Mouse (Mus musculus) midbrain, embryonic 11.5 days (tissue): Measurements from ENCODE around the gene Rpn2. TPM values are rescaled to one million over a fixed set of nuclear protein-coding genes. Genes with fewer than 3 reads are reported as not detected.

Source experiments
- ATAC-seq: fragments of 200-750 bp; cut with Nextera tagmentation; 2 replicates; pipeline ENCODE4 v1.8.0; 2017; ENCODE audit warnings: moderate TSS enrichment, moderate library complexity; ENCODE audit not compliant: low FRiP score
- DNase-seq: peaks from one replicate; pipeline ENCODE4 v3.0.0; 2015; ENCODE audit warnings: low spot score; ENCODE audit errors: missing footprints
- H3K27ac ChIP-seq: fragments of 300-500 bp; sonication (generic); 2 replicates; pipeline ENCODE4 v1.5.1; 2014; ENCODE audit warnings: low read depth, low read length
- H3K27me3 ChIP-seq: fragments of 300-500 bp; sonication (generic); 2 replicates; pipeline ENCODE4 v1.6.1; 2014; ENCODE audit warnings: mild to moderate bottlenecking, low read length, moderate library complexity, mixed read lengths; ENCODE audit not compliant: control insufficient read depth, insufficient read depth
- H3K36me3 ChIP-seq: fragments of 300-500 bp; sonication (generic); 2 replicates; pipeline ENCODE4 v1.6.1; 2014; ENCODE audit warnings: mild to moderate bottlenecking, low read length, moderate library complexity, mixed read lengths; ENCODE audit not compliant: control insufficient read depth, insufficient read depth
- H3K4me1 ChIP-seq: fragments of 300-500 bp; sonication (generic); 2 replicates; pipeline ENCODE4 v1.6.1; 2014; ENCODE audit warnings: low read length; ENCODE audit not compliant: control insufficient read depth, insufficient read depth
- H3K4me2 ChIP-seq: fragments of 300-500 bp; sonication (generic); 2 replicates; pipeline ENCODE4 v1.6.1; 2014; ENCODE audit warnings: mild to moderate bottlenecking, moderate library complexity
- H3K4me3 ChIP-seq: fragments of 300-500 bp; sonication (generic); 2 replicates; pipeline ENCODE4 v1.5.1; 2014; ENCODE audit warnings: low read depth, low read length
- H3K9ac ChIP-seq: fragments of 300-500 bp; sonication (generic); 2 replicates; pipeline ENCODE4 v1.6.1; 2014; ENCODE audit warnings: low read length
- H3K9me3 ChIP-seq: fragments of 300-500 bp; sonication (generic); 2 replicates; pipeline ENCODE4 v1.6.1; 2016; ENCODE audit warnings: low read length; ENCODE audit not compliant: control insufficient read depth
- WGBS: fragments of 180-500 bp; shearing (Covaris S2); extraction: QIAGEN DNeasy Blood & Tissue Kit; methylation state at CpG from one replicate; pipeline ENCODE4 v1.1.7; 2014; 5-methylcytosine and 5-hydroxymethylcytosine counted together
- polyA plus RNA-seq: library from polyadenylated mRNA; unstranded; fragments of >200 nt; fragmentation: Nextera tagmentation; extraction: Ambion mirVana; gene quantifications from 2 replicates; pipeline ENCODE4 v1.2.1, GENCODE M21; 2014

Rpn2 gene
- polyA plus RNA-seq, 1 experiment from 2014 or later = 237 TPM

DNA sequence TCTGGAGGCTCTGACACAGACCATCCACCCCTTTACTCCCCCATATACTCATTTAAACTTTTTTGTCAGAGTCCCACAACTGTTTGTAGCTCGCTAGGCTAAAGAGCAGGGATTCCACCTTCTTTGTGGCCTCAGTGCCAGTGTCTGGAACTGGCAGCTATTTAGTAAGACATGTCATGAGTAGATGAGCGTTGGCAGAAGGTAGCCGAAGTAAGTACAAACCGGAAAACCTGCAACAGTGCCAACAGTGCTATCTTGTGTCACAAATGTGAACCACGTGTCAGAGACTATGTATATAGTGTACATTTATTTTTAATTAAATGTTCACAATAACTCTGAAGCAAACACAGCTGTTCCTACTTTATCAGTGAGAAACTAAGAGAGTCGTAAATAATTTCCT lies 15.0 kb upstream of the Rpn2 start:
- no peaks in the 10 kb centered on the region for H3K4me1 ChIP-seq
- WGBS = 82% methylated on average over 6 of the region's 6 CpGs
- H3K27ac ChIP-seq = no peak overlapping the region
- H3K9me3 ChIP-seq = no peaks in the 10 kb centered on the region
- no peaks in the 10 kb centered on the region for H3K27me3 ChIP-seq
- H3K36me3 ChIP-seq = no peaks in the 10 kb centered on the region
- no peak overlapping the region for H3K9ac ChIP-seq
- H3K4me2 ChIP-seq = no peak overlapping the region
- no peak for ATAC-seq
- no peak overlapping the region for H3K4me3 ChIP-seq
- no peak for DNase-seq

GRCm38 (mm10) chr2:157279416-157279800 lies 591 bp downstream of the Rpn2 start, which contains the start of gene Mroh8:
Gene Mroh8 (minus strand): TSS chr2:157279549.
- Histone ChIP-seq H3K9me3 (no peaks in the 10 kb centered on the region), H3K36me3 (peaks cover 7% of the 10 kb centered on the region), H3K27me3 (no peaks in the 10 kb centered on the region), H3K9ac (peak within 1 kb of the TSS; percentile 96), H3K4me3 (peak within 1 kb of the TSS; percentile 99), H3K4me1 (peaks cover 14% of the 10 kb centered on the region), H3K27ac (peak within 1 kb of the TSS; percentile 90), H3K4me2 (peak within 1 kb of the TSS; percentile 67)
- ATAC-seq = peak; percentile 65
- WGBS = 0% methylated on average over 23 of the region's 32 CpGs
- DNase-seq = peak; percentile 95

DNA sequence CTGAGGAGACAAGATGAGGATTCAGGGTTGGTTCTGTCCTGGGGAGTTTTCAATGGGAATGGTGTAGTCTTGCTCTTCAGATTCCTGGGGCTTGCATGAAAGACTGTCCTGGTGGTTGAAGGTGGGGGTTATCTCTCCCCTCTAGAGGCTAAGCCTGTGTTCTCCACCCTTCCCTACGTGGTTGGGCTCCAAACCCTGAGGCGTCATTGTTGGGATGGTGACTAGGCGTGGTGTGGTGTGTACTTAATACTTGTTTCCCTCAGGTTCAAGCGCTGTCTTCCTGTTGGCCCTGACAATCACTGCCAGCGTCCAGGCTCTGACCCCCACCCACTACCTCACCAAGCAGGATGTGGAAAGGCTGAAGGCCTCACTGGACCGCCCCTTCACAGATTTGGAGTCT lies 4.5 kb downstream of the Rpn2 start:
- WGBS = 94% methylated on average over 6 of the region's 6 CpGs
- Histone ChIP-seq H3K4me2 (no peak overlapping the region), H3K27me3 (no peaks in the 10 kb centered on the region), H3K4me3 (no peak overlapping the region), H3K9me3 (no peaks in the 10 kb centered on the region), H3K4me1 (peaks cover 11% of the 10 kb centered on the region), H3K27ac (no peak overlapping the region), H3K9ac (no peak overlapping the region), H3K36me3 (peaks cover 7% of the 10 kb centered on the region)
- DNase-seq = no peak
- ATAC-seq = no peak

DNA sequence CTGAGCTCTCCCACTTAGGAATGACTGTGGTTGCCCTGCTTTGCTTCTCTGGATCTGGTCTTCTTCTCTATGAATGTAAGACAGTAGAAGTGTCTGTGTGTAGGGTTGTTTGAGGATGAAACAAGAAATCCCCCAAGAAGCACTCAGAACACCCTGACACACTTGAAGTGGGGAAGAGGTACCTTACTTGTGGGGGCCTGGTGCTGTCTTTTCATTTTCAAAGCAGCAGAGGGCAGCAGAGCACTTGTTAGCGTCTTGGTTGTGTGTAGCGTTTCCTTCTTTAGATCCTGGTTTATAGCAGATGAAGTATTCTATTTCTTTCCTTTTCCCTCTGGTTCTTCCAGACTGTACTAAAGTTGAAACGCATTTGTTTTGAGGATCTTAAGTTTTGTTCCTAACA lies 8.7 kb downstream of the Rpn2 start:
- no peak overlapping the region for H3K27ac ChIP-seq
- H3K9me3 ChIP-seq = no peaks in the 10 kb centered on the region
- H3K36me3 ChIP-seq = peaks cover 18% of the 10 kb centered on the region
- no peaks in the 10 kb centered on the region for H3K4me1 ChIP-seq
- DNase-seq (peak; percentile 88), ATAC-seq (no peak)
- no peaks in the 10 kb centered on the region for H3K27me3 ChIP-seq
- H3K9ac ChIP-seq = no peak overlapping the region
- H3K4me2 ChIP-seq = no peak overlapping the region
- H3K4me3 ChIP-seq = no peak overlapping the region
- 39% methylated on average over 3 of the region's 3 CpGs for WGBS

DNA sequence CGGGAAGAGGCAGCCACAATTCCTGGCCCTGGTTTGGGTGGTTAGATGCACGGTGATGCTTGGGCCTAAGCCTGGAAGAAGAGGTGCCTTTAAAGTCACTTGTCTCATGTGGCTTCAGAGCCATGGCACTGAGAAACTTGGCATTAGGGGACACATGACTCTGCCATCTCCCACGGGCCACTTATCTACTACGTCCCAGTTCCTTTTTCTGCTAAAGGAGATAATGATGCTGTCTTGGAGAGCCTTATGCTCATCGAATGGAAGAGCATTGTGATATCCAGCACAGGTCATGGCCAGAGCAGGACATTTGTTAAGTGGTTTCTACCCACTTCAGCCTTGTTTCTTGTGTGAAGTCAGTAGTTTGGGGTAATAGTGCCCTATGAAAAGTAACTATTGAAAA lies 10.2 kb downstream of the Rpn2 start:
- H3K36me3 ChIP-seq = peaks cover 14% of the 10 kb centered on the region
- WGBS = 90% methylated on average over 5 of the region's 5 CpGs

DNA sequence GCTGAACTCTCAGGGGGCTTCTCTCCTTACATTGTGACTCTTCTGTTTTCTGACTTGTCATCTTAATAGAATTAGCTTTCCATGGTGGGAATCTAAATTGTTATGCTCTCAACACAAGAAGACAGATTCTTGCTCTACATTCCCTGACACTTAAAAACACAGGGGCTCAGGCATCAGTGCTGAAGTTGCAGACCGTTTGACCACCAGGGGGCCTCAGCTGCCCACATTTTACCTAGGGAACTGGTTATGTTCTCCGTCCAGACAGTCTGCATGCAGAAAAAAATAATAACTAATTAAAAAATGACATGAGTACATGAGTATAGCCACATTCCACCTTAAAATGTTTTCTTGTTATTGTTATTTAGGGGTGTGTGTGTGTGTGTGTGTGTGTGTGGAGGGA lies 13.3 kb downstream of the Rpn2 start:
- ATAC-seq (no peak), DNase-seq (peak; percentile 94)
- Histone ChIP-seq H3K4me1 (no peaks in the 10 kb centered on the region), H3K9me3 (no peaks in the 10 kb centered on the region), H3K9ac (no peak overlapping the region), H3K27ac (no peak overlapping the region), H3K36me3 (peaks cover 24% of the 10 kb centered on the region), H3K4me3 (no peak overlapping the region), H3K4me2 (no peak overlapping the region), H3K27me3 (no peaks in the 10 kb centered on the region)
- 29% methylated on average over 2 of the region's 2 CpGs for WGBS

More for the DNA sequence above, 10.2 kb downstream of the Rpn2 start:
- no peaks in the 10 kb centered on the region for H3K27me3 ChIP-seq
- H3K27ac ChIP-seq = no peak overlapping the region
- H3K4me1 ChIP-seq = no peaks in the 10 kb centered on the region
- no peak for ATAC-seq
- H3K9me3 ChIP-seq = no peaks in the 10 kb centered on the region
- H3K4me3 ChIP-seq = no peak overlapping the region
- no peak overlapping the region for H3K9ac ChIP-seq
- DNase-seq = no peak
- H3K4me2 ChIP-seq = no peak overlapping the region

- DNase-seq (no peak), ATAC-seq (no peak)
- no peak overlapping the region for H3K27ac ChIP-seq
- no peak overlapping the region for H3K4me2 ChIP-seq
- H3K9ac ChIP-seq = no peak overlapping the region
- no peaks in the 10 kb centered on the region for H3K4me1 ChIP-seq
- H3K27me3 ChIP-seq = no peaks in the 10 kb centered on the region
- WGBS = 87% methylated on average over 7 of the region's 7 CpGs
- H3K9me3 ChIP-seq = no peaks in the 10 kb centered on the region
- H3K36me3 ChIP-seq = peaks cover 37% of the 10 kb centered on the region; the same call in 1 of the 2 replicates
- H3K4me3 ChIP-seq = no peak overlapping the region
Measured at GRCm38 (mm10) chr2:157296105-157296689, 17.4 kb downstream of the Rpn2 start.

- Histone ChIP-seq H3K36me3 (peaks cover 32% of the 10 kb centered on the region), H3K9ac (no peak overlapping the region), H3K27ac (no peak overlapping the region), H3K27me3 (no peaks in the 10 kb centered on the region), H3K4me1 (no peaks in the 10 kb centered on the region), H3K4me2 (no peak overlapping the region), H3K4me3 (no peak overlapping the region), H3K9me3 (no peaks in the 10 kb centered on the region)
- no peak for DNase-seq
- ATAC-seq = no peak
- 93% methylated on average over 6 of the region's 6 CpGs for WGBS
Measured at GRCm38 (mm10) chr2:157300051-157300450, 21.2 kb downstream of the Rpn2 start.

GRCm38 (mm10) chr2:157303096-157303495 lies 24.3 kb downstream of the Rpn2 start:
- 63% methylated on average over 9 of the region's 9 CpGs for WGBS
- no peak overlapping the region for H3K4me2 ChIP-seq
- H3K9me3 ChIP-seq = no peaks in the 10 kb centered on the region
- no peak overlapping the region for H3K4me3 ChIP-seq
- ATAC-seq (no peak), DNase-seq (no peak)
- no peak overlapping the region for H3K9ac ChIP-seq
- H3K36me3 ChIP-seq = peaks cover 25% of the 10 kb centered on the region
- H3K27ac ChIP-seq = no peak overlapping the region
- H3K4me1 ChIP-seq = no peaks in the 10 kb centered on the region
- H3K27me3 ChIP-seq = no peaks in the 10 kb centered on the region
